Mouse (Mus musculus) ovary, postnatal 36 days (tissue): ENCODE results near the gene Usp15.
"Not testable (repeated sequence)": the region's sequence is repeated elsewhere in the genome, so short reads cannot be mapped to it uniquely, and the experiment has no call there.

Source experiments
- DNase-seq: peaks from one replicate; pipeline ENCODE4 v3.0.0; 2022; ENCODE audit warnings: low spot score, mixed read lengths

Usp15 gene

DNA sequence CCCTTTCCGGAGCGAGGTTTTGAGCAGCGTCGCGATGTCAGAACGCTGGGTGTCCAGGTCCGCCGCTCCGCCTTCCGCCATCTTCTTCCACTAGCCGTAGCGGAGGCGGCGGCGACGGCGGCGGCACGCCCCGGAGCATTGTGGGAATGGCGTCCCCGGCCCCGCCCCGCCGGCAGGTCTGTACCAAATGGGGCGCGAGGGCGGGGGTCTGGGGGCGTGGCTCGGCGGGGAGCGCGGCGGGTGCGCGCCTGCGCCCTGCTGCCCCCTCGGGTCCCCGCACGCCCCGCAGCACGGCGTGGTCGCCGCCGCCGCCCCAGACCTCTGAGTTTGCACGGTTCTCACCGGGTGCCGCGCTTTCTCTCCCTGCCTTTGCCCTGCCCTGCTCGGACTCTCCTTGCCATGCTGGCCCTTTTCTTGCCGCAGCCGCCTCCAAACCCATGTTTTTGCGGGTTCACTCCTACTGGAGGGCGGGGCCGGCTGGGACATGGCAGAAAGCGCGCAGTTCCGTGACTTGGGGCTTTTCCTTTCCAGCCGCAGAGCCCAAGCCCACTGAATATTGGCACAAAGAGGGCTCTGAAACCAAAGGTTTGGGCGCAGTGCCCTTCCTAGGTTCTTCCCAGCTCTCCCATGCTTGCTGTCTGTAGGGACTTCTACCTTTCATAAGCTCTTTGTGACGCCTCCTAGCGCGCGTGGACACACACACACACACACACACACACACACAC, at the start of gene Usp15:
Gene Usp15, minus strand, starts transcription at position 161 of the 725 bp plus-strand sequence.
- peak; percentile 93 for DNase-seq

DNA sequence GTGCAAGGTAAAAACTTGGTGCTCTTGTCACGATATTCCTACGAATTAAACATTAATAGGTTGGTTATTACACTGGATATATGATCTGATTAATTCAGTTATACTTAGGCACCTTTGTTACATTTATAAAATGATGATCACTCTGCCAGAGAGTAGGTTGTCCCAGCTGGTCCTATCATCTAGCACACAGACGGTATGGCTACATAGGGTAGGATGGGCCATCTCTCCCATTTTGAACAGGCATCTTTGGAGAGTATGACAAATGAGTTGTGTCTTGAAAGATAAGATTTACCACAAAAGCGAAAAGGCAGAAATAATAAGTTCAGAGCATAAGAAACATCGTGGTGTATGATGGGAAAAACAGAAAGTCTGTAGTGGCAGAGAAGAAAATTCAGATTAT, 32.6 kb upstream of the Usp15 start:
- no peak for DNase-seq

DNA sequence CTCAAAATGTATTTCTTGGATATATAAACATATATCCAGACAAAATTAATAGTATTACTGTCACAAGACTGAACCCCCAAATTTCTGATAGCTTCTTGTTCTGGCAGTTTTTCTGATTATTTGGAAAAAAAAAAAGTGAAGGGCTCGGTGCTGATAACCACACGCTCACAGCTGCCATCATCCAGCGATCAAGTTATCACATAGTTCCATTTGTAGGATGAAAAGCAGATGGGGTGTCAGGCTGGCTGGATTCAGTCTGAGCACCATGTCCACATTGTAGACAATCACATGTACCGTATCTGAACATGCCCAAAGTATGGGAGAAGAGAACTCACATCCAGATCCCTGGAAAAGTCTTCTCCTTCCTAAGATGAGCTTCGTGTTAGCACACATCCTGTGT, 26.0 kb upstream of the Usp15 start:
- no peak for DNase-seq

DNA sequence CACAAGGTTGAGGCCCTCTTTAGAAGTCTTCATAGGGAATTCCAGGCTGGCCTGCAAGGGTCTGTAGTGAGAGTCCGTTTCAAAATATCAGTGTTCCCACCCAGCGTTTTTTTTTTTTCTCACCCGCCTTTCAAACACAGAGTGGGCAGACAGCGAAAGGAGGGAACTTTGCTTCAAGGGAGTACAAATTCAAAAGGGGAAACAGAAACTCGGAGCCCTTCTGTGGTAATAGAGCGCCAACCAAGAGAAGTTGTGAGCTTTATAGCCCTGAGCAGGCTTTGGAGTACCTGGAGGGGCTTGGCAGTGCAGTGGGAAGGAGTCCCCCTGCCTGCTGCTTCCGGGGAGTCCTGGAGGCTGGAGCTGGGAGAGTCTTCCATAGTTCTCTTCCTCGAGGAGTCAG, 12.7 kb upstream of the Usp15 start:
- DNase-seq = no peak

DNA sequence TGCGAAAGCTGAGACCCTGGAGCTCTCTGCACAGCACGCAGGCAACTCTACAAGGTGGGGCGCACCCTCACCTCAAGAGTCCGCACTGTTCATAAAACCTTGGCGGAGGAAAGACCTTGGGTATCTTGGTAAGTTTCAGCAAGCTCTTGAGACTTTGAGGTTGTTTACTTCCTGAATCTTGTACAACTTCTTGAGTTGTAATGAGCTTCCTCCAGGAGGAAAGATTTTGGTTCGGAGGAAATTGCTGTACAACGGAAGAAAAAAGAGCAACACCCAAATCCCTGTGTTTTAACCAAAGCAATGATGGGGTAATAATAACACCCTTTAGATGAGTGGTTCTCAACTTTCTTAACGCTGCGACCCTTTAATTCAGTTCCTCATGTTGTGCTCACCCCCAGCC, 11.5 kb upstream of the Usp15 start:
- no peak for DNase-seq

DNA sequence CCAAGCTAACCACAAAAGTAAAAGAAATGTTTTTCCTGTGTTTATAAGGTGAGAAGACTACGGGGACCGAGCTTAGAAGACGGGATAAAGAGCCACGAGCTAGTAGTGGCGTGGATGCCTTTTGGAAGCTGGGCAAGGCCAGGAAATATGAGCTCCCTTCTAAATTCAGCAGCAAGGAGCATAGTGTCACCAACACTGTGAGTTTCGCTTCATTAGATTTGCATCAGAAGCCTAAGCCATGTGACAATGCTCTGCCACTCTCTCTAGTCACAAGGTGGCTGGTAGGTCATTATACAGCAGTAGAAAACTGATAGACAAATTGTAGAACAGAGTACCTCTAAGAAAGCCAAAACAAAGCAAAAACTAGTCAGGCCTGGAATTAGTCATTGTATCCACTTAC, 9.3 kb upstream of the Usp15 start:
- DNase-seq = no peak

DNA sequence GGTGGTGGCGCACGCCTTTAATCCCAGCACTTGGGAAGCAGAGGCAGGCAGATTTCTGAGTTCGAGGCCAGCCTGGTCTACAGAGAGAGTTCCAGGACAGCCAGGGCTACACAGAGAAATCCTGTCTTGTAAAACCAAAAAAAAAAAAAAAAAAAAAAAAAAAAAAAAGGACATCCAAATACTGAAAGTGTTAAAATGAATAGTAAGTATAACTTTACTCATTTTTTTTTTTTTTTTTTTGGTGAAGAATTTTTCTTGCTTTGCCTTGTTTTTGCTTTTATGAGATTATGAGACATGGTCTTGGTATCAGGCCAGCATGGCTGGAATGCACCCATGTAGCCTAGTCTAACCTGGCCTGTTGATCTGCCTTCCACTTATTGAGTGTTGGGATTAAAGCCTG, 8.6 kb upstream of the Usp15 start:
- DNase-seq = not testable (repeated sequence)

DNA sequence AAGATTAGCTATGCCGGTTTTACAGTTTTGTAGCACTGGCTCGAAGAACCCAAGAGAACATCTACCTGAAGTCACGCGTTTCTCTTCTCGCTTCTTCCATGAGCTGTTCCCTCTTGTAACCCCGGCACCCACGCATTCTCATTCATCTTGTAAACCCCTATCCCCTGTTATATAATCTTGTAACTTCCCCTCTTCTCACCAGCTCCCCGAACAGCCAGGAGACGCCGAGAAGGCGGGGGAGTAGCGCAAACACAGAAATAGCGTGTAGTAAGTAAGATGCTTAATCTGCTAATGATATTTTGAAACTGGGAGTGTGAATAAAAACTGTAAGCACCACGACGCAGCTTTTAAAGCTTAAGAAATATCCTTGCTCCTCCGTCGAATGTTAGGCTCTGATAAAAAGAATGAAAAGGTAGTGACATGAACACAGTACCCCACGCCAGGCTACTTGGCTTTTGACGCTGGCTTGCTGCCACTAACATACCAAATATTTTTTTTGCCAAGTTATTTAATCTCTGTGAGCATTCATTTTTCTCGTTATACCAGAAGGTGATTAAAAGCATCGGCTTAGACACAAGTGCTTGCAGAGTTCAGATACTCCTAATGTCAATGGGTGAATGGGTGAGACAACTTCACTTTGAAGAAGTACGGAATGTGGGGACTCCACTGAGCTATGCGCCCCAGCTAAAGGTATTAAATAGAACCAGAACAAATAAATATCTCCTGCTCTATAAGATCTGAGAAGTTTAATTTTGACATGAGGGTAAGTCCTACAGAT, 5.4 kb upstream of the Usp15 start:
- peak; percentile 18 for DNase-seq

DNA sequence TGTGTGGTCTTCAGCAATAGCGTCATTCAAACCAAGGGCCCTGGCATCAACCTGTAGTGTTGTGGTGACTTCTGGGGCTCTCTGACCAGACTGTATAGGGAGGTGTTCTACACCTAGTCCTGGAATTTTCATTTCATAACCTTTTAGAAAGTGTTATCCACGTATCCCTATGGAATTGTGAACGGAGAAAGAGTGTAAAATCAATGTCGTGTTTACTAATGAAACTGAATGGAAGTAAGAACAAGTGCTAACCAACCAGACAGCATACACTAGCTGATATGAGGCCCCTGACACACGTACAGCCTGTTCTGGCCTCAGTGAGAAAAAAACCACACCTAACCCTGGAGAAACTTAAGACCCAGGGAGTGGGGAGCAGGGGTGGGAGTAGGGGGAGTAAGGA, 4.6 kb upstream of the Usp15 start:
- no peak for DNase-seq

DNA sequence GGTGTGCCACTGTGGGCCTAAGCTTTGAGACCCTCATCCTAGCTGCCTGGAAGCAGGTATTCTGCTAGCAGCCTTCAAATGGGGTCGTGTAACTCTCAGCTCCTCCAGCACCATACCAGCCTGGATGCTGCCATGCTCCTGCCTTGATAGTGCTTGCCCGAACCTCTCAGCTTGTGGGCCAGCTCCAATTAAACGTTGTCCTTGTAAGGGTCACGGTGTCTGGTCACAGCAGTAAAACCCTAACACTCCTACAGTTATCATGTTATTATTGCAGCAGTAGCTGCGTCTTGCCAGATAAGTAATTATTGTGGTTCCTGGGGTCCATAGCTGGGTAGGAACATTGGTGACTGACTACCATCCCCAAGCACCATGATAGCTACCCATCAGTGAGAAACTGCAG, 4.2 kb upstream of the Usp15 start:
- DNase-seq = no peak

DNA sequence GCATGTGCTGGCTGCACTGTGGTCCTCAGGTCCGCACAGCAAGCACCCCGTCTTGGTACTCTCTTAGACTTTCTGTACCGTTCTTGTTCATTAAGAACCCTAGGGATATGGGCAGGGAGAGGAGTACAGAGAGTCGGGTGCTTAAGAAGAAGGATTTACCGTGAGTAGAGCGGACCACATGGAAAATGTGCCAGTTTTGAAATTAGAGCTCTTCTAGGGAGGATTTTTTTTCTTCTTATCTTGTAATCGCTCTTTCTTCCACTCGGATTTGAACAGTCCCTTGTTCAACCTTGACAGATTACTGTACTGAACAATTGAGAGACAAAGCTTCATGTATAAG, 3.5 kb upstream of the Usp15 start:
- DNase-seq = no peak

DNA sequence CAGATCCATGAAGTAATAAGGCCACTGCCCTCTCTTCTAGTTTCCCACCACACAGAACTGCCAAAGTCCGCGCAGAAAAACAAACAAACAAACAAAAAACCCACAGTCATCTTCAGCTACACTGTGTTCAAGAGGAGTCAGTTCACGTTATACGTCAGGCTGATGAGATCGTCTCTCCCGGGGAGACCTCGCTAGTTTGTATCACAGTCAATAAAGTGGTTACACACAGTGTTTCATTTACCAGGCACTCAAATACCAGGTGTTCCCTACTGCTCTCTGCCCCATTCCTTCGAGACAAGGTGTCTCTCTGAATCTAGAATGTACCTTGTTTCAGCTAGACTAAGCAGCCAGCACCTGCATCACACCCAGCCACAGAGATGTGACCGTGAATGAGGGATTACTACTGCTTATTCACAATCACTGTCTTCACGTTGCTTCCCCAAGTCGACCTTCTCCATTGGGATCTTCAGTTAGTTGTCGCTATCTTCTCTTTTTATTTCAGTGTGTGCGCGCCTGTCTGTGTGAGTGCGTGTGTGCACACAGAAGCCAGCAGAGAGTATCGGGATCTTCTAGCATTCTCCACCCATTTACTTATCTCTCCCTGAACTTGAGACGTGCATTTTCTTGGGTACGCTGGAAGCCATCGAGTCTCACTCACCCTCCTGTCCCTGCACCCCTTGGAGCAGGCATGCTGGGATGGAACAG, 3.0 kb upstream of the Usp15 start:
- DNase-seq = no peak

DNA sequence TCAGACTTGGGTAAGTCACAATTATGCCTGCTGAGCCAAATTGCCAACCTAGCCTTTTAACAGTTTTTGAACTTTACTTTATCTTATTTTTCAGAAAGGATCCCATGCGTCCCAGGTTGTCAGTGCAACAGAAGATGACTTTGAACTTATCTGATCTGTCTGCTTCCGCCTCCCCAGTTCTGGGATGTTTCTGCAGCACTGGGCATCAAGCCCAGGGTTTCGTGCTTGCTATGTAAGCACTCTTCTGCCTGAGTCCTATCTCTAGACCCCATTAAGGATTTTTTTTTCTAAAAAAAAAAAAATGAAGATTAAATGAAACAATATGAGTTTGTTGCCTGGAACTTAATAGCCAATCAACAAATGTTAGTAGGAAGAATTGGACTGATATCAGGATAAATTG, 2.3 kb upstream of the Usp15 start:
- DNase-seq = no peak

DNA sequence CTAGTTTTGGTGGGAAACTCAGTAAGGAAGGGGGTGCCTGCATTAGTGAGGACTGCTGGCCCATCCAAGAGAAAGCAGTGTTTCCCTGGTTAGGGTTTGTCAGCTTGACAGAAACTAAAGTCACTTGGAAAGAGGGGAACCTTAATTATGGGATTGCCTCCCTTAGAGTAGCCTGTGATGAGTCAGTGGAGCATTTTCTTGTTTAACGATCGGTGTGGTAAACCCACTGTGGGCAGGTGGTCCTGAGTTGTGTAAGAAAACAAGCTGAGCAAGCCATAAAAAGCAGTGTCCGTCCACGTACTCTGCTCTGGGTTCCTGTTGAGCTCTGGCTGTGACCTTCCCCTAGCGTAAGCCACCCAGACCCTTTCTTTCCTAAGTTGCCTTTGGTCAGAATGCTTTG, 1.4 kb upstream of the Usp15 start:
- no peak for DNase-seq

DNA sequence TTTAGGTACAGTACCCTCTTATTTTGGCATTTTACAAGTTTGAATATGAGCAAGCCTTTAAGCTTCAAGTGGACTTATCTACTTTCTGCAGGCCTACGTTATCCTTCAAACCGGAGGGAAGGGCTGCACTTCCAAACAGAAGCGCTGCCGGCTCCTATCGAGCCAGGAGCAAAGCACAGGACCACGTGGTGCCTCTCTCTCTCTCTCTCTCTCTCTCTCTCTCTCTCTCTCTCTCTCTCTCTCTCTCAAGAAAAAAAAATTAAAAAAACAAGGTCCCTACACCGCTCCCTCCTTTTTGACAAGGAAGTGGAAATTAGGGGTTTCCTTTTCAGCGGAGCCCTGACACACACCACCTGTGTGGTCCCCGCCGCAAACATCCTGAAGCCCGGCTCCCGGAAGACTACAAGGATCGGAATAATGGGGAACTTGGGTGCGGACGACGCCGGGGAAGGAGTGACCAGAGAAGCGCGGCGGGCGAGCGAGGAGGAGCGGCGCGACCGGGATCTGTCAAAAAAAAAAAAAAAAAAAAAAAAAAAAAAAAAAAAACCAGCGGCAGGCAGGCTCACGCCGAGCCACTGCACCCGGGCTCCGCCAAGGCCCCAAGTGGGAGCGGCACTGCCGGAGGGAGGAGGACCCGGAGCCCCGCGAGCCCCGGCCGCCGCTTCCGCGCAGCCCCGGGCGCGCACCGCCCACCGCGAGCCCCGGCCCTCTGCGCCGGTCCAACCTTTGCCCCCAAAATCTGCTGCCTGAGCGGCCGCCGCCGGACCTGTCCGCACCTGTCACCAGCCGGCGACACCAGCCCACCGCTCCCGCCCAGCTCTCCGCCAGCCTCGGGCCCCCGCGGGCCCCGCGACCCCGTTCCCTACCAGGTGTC, 597 bp downstream of the Usp15 start:
- no peak for DNase-seq

DNA sequence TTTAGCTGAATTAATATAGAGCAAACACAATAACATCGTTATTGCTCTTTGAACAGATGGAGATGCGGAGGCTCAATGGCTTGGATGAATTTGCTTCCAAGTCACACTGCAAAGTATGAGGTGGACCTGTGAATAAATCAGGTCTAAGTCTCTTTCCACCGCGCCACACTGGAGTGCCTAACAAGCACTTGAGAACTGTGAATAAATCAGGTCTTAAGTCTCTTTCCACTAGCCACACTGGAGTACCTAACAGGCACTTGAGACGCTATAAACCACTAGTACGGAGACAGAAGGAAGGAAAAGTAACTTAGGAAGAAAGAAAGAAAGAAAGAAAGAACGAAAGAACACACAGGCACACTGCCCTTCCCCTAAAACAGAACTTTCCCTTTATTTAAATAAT, 1.3 kb downstream of the Usp15 start:
- no peak for DNase-seq

DNA sequence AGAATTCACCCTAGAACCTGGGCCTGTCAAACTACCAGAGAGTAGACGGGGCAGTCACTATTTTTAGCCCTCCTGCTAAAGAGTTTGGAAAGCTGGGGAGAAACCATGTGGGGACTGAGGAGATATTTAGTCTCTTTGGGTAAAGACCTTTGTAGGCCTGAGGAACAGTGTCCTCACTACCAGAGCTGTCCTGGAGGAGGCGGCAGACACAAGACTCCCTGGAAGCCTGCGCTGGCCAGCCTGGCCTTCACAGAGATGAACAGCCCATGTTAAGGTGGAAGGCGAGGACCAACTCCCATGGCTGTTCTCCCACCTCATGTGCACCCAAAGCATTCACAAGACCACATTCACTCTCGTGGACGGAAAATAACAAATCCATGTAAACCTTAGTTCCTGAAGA, 5.8 kb downstream of the Usp15 start:
- no peak for DNase-seq

DNA sequence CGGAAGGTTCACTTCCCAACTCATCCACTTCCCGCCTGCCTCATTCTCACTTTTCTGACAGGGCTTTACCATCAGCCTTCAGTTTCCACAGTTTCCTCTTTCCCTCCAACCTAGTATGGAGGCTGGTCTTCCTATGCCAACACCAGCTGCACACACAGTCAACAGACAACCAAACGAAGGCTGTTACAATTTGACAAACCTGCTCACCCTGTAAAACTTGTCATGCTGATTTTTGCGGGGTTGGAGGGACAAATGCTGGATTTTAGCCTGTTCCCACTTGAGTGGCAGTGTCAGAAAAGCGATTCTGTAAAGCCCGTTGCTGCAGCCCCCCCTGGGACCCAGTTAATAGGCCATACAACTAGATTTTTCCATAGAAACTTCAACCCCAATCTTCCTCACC, 9.5 kb downstream of the Usp15 start:
- DNase-seq = no peak

DNA sequence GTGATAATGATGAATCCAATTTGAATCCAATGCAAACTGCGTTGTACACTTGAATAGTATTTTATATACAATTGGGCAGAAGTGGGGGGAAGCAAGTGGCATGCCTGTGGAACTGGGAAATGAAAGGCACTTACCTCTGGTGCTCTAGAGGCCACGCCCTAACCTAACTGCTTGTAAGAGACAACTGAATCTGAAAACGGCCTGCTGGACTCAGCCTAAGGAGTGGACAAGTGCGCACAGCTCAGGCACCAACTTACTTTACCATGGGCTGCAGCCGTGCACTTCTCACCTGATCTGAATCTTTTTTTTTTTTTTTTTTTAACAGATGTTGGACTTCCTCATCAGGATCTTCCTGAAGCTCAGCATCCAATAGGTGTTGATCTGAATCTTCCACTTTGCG, 10.9 kb downstream of the Usp15 start:
- DNase-seq = no peak

DNA sequence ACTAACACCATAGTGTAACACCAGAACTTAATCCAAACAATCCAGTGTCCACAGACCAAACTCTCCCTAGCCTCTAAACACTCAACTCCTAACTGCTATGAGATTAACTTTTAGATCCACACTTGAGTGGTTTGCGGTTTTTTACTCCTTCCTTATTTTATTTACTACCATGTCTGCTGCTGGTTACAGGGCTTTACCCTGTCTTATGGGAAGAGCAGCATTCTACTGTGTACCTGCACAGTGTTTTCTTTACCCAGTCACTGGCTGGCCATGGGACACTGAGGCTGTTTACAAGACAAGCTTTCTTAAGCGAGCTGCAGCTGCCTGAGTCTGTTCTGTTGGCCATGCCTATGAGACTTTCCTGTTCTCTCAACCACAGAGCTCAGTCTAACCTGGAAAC, 13.1 kb downstream of the Usp15 start:
- no peak for DNase-seq

DNA sequence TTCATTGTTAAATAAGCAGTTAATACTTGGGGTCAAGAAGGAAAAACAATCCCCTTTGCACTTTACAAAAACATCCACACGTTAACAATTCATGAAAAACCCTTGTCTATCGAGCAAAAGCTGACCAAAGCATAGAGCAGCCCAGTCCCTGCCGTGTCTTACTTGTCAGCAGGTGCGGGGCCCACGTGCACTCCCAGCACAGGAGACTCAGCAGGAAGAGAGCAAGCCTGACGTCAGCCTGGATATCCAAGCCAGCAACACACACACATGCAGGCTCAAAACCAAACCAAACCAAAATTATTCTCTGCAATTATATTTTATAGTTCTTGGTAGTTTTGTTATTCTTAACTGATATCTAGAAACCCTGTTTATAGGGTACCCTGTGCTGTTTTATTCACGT, 13.6 kb downstream of the Usp15 start:
- no peak for DNase-seq

DNA sequence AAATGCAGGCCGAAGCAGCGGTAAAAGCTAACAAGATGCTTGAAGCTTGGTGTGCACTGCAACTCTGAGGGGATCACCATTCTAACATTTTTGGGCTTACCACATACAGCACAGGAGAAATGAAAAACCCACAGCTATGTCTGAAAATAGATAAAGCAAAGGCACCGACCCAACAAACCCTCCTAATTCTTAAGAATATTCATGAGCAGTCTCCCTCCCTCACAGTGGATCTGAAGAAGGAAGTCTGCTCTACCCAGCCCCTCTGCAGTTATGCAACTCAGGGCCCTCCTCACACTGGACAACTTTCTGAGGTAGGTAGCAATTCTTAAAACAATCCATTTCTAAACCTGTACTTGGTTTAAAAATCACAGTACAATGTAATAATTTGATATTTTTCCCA, 14.4 kb downstream of the Usp15 start:
- DNase-seq = no peak
